8 mouse cellular contexts compared by ENCODE assay signal in genomic region chr6:55166777-55167463, GRCm38 (mm10). TPM values are rescaled to one million over a fixed set of nuclear protein-coding genes. Genes with fewer than 3 reads are reported as not detected.
A peak's percentile ranks its signal among the peaks of the same experiment; 100 is the strongest.
DNase-seq lines count a peak whose midpoint lies in the region; ATAC-seq and TF ChIP-seq lines count a peak whose summit lies in the region.

No protein-coding gene starts in this region.

- no peaks in the 10 kb centered on the region for H3K27me3 ChIP-seq in ES-Bruce4 (ENCODE audit: control insufficient read depth, insufficient read depth, low read length, poor library complexity, severe bottlenecking)
- H3K27me3 ChIP-seq in lung, embryonic 16.5 days (ENCODE audit: control insufficient read depth, insufficient read depth, low read depth, low read length), result no peaks in the 10 kb centered on the region

- no peak overlapping the region for H3K4me3 ChIP-seq in ES-Bruce4 (ENCODE audit: low read depth, low read length)
- no peak overlapping the region for H3K4me3 ChIP-seq in lung, embryonic 16.5 days (ENCODE audit: low read length)

- H3K4me2 ChIP-seq in lung, embryonic 16.5 days (ENCODE audit: low read depth, low read length), result no peak overlapping the region

- TF ChIP-seq CTCF in ES-Bruce4 (IDR thresholded peaks at IDR 0.05; ENCODE audit: low read depth, low read length), result peak; percentile 53
- TF ChIP-seq CTCF in brain, embryonic 14.5 days (IDR thresholded peaks at IDR 0.05; ENCODE audit: borderline replicate concordance, extremely low read depth, insufficient read depth, insufficient read length), result peak; percentile 86; the same call in 1 of the 2 replicates

- peaks cover 5% of the 10 kb centered on the region for H3K4me1 ChIP-seq in ES-Bruce4 (ENCODE audit: control insufficient read depth, insufficient read depth, low read length)
- no peaks in the 10 kb centered on the region for H3K4me1 ChIP-seq in lung, embryonic 16.5 days (replicated peaks; ENCODE audit: control insufficient read depth, insufficient read depth, low read length)

- peak; percentile 38; the same call in 1 of the 2 replicates for ATAC-seq in lung, embryonic 16.5 days (ENCODE audit: low read depth)

- DNase-seq in brain, embryonic 14.5 days (ENCODE audit: low read depth), result peak; percentile 83
- peak; percentile 39 for DNase-seq in fibroblast of lung, adult 2 months (ENCODE audit: low read depth)
- DNase-seq in heart, postnatal 36 days, result peak; percentile 76
- peak; percentile 52 to 88 for DNase-seq in layer of hippocampus, adult 18-20 months (ENCODE audit: low spot score in 2 of 2)
- DNase-seq in ovary, postnatal 10 days (ENCODE audit: low spot score), result peak; percentile 38
- DNase-seq in thymus, postnatal 10 days (ENCODE audit: low spot score in 2 of 2), result peak; percentile 48 to 72

- 41% methylated on average over 7 of the region's 7 CpGs for WGBS in lung, embryonic 16.5 days

- no peak for TF ChIP-seq POLR2A in ES-Bruce4 (IDR thresholded peaks at IDR 0.05; ENCODE audit: insufficient read depth, low read length)
- no peak for TF ChIP-seq POLR2A in brain, embryonic 14.5 days (IDR thresholded peaks at IDR 0.05; ENCODE audit: borderline replicate concordance, extremely low read depth, insufficient read depth, insufficient read length, poor library complexity, severe bottlenecking)

- no peak overlapping the region for H3K9ac ChIP-seq in ES-Bruce4 (ENCODE audit: low read depth, poor library complexity, severe bottlenecking)
- H3K9ac ChIP-seq in lung, embryonic 16.5 days (ENCODE audit: low read length), result no peak overlapping the region

- H3K27ac ChIP-seq in ES-Bruce4 (ENCODE audit: insufficient read depth, low read length), result no peak overlapping the region
- no peak overlapping the region for H3K27ac ChIP-seq in lung, embryonic 16.5 days (ENCODE audit: low read length)

- no peak for TF ChIP-seq EP300 in ES-Bruce4 (IDR thresholded peaks at IDR 0.05; ENCODE audit: insufficient read depth, low read depth, low read length)

- H3K9me3 ChIP-seq in ES-Bruce4 (replicated peaks; ENCODE audit: control insufficient read depth, insufficient read depth, low read length, poor library complexity, severe bottlenecking), result no peaks in the 10 kb centered on the region
- no peaks in the 10 kb centered on the region for H3K9me3 ChIP-seq in lung, embryonic 16.5 days (ENCODE audit: control insufficient read depth, low read length)

- no peaks in the 10 kb centered on the region for H3K36me3 ChIP-seq in ES-Bruce4 (ENCODE audit: control insufficient read depth, insufficient read depth, low read length, poor library complexity, severe bottlenecking)
- H3K36me3 ChIP-seq in lung, embryonic 16.5 days (ENCODE audit: control insufficient read depth, insufficient read depth, low read length), result no peaks in the 10 kb centered on the region

- intact Hi-C loops in heart, postnatal 36 days (cut with DNase I), result loop anchor here (1.0 to 10.0 kb wide), 7 partner anchors 90 to 582 kb away; partner anchors contain the start of genes Gars and Znrf2

RNA-seq across cellular contexts. Expression of gene Inmt, which starts 7.9 kb away (rescaled TPM):
- polyA plus RNA-seq in ES-Bruce4 (2011; ENCODE audit: insufficient read depth, insufficient read length, low read depth, missing spikeins), result not detected in 2 replicates
- not detected in 2 replicates for polyA plus RNA-seq in brain, embryonic 14.5 days (2012; rRNA removed)
- total RNA-seq in heart, postnatal 36 days (2021), result 10 to 100 TPM; 23.4 to 29.7 TPM
- 1 to 10 TPM; 1.4 to 1.8 TPM for total RNA-seq in layer of hippocampus, adult 18-20 months (2021)
- 0.19 TPM in 1 of 2 replicates, not detected in the other for polyA plus RNA-seq in lung, embryonic 16.5 days (2015; fragmentation: Nextera tagmentation; extraction: Ambion mirVana)

RNA-seq across cellular contexts. Expression of gene Crhr2, which starts 34.1 kb away (rescaled TPM):
- not detected in 2 replicates for polyA plus RNA-seq in ES-Bruce4 (2011; ENCODE audit: insufficient read depth, insufficient read length, low read depth, missing spikeins)
- polyA plus RNA-seq in brain, embryonic 14.5 days (2012; rRNA removed), result 1.9 and 2.1 TPM in 2 replicates
- 10 to 100 TPM; 22.8 to 23.2 TPM for total RNA-seq in heart, postnatal 36 days (2021)
- 1 to 10 TPM; 2.3 to 4.9 TPM for total RNA-seq in layer of hippocampus, adult 18-20 months (2021)
- 0.35 and 0.47 TPM in 2 replicates for polyA plus RNA-seq in lung, embryonic 16.5 days (2015; fragmentation: Nextera tagmentation; extraction: Ambion mirVana)

RNA-seq across cellular contexts. Expression of gene Mindy4, which starts 36.3 kb away (rescaled TPM):
- polyA plus RNA-seq in ES-Bruce4 (2011; ENCODE audit: insufficient read depth, insufficient read length, low read depth, missing spikeins), result 2.7 and 8.1 TPM in 2 replicates
- polyA plus RNA-seq in brain, embryonic 14.5 days (2012; rRNA removed), result 10.9 and 13.7 TPM in 2 replicates
- total RNA-seq in heart, postnatal 36 days (2021), result 1 to 10 TPM; 5.5 to 5.9 TPM
- total RNA-seq in layer of hippocampus, adult 18-20 months (2021), result 10 to 100 TPM in 1 of 2 experiments, 1 to 10 TPM in 1; 9.5 to 12.6 TPM
- 18.5 and 18.6 TPM in 2 replicates for polyA plus RNA-seq in lung, embryonic 16.5 days (2015; fragmentation: Nextera tagmentation; extraction: Ambion mirVana)
